Mouse (Mus musculus) spleen, adult 2 months (tissue): Measurements from ENCODE around the gene Itsn1.

ENCODE experiments used
- CTCF ChIP-seq: fragments of 200-500 bp; IDR thresholded peaks from 2 replicates; pipeline ENCODE4 v1.5.1; 2011; ENCODE audit warnings: mild to moderate bottlenecking, inconsistent platforms; ENCODE audit not compliant: insufficient read depth, insufficient read length, insufficient replicate concordance; ENCODE audit errors: extremely low read depth
- POLR2A ChIP-seq: fragments of 200-500 bp; IDR thresholded peaks from 2 replicates; pipeline ENCODE4 v1.6.1; 2011; ENCODE audit warnings: low read depth, low read length, inconsistent platforms

GRCm38 (mm10) chr16:91802461-91803062 lies 73.5 kb downstream of the Itsn1 start:
- TF ChIP-seq CTCF, result no peak
- no peak for TF ChIP-seq POLR2A
